Mouse (Mus musculus): ENCODE results near the gene Calm2. TPM values are rescaled to one million over a fixed set of nuclear protein-coding genes. Genes with fewer than 3 reads are reported as not detected.

The Calm2 gene
- polyA plus RNA-seq, 1 experiment: 22.8 TPM

GRCm38 (mm10) chr17:87447612-87448200 is 971 bp upstream of the Calm2 start:
- Histone ChIP-seq H3K4me1 (ENCODE audit: control insufficient read depth, insufficient read depth, insufficient read length, low read length) (peaks cover 6% of the 10 kb centered on the region), H3K36me3 (ENCODE audit: control insufficient read depth, insufficient read depth, low read length) (no peaks in the 10 kb centered on the region), H3K27ac (ENCODE audit: insufficient read depth, low read depth, low read length) (no peak overlapping the region), H3K27me3 (ENCODE audit: control insufficient read depth, insufficient read depth, low read length) (no peaks in the 10 kb centered on the region), H3K4me3 (ENCODE audit: low read depth, low read length) (peak overlapping the region; percentile 98)
- TF ChIP-seq CTCF (IDR thresholded peaks at IDR 0.05; ENCODE audit: extremely low read depth, insufficient read length, insufficient replicate concordance, low read depth, low read length) (no peak), POLR2A (IDR thresholded peaks at IDR 0.05; ENCODE audit: low read depth, low read length) (no peak)
- 72% methylated on average over 12 of the region's 12 CpGs for WGBS

GRCm38 (mm10) chr17:87445917-87446766 is 593 bp downstream of the Calm2 start:
- H3K4me3 ChIP-seq (ENCODE audit: low read depth, low read length): peak overlapping the region; percentile 98
- no peaks in the 10 kb centered on the region for H3K27me3 ChIP-seq (ENCODE audit: control insufficient read depth, insufficient read depth, low read length)
- peaks cover 5% of the 10 kb centered on the region; the same call in 1 of the 2 replicates for H3K36me3 ChIP-seq (ENCODE audit: control insufficient read depth, insufficient read depth, low read length)
- TF ChIP-seq POLR2A (IDR thresholded peaks at IDR 0.05; ENCODE audit: low read depth, low read length) (no peak; the same call in 1 of the 2 replicates), CTCF (IDR thresholded peaks at IDR 0.05; ENCODE audit: extremely low read depth, insufficient read length, insufficient replicate concordance, low read depth, low read length) (no peak)
- H3K27ac ChIP-seq (ENCODE audit: insufficient read depth, low read depth, low read length): peak overlapping the region; percentile 86
- peaks cover 8% of the 10 kb centered on the region for H3K4me1 ChIP-seq (ENCODE audit: control insufficient read depth, insufficient read depth, insufficient read length, low read length)
- under 1% methylated on average over 85 of the region's 86 CpGs for WGBS

- TF ChIP-seq POLR2A (IDR thresholded peaks at IDR 0.05; ENCODE audit: low read depth, low read length) (no peak), CTCF (IDR thresholded peaks at IDR 0.05; ENCODE audit: extremely low read depth, insufficient read length, insufficient replicate concordance, low read depth, low read length) (no peak)
- H3K27ac ChIP-seq (ENCODE audit: insufficient read depth, low read depth, low read length): peak overlapping the region; percentile 86
- no peaks in the 10 kb centered on the region for H3K27me3 ChIP-seq (ENCODE audit: control insufficient read depth, insufficient read depth, low read length)
- H3K4me3 ChIP-seq (ENCODE audit: low read depth, low read length): peak overlapping the region; percentile 98
- WGBS: under 1% methylated on average over 13 of the region's 13 CpGs
- H3K4me1 ChIP-seq (ENCODE audit: control insufficient read depth, insufficient read depth, insufficient read length, low read length): peaks cover 8% of the 10 kb centered on the region
- H3K36me3 ChIP-seq (ENCODE audit: control insufficient read depth, insufficient read depth, low read length): peaks cover 8% of the 10 kb centered on the region
Measured at GRCm38 (mm10) chr17:87445337-87445916, 1.3 kb downstream of the Calm2 start.

GRCm38 (mm10) chr17:87444763-87445162 is 2.0 kb downstream of the Calm2 start:
- 12% methylated on average over 4 of the region's 4 CpGs for WGBS
- H3K4me3 ChIP-seq (ENCODE audit: low read depth, low read length): no peak overlapping the region
- H3K4me1 ChIP-seq (ENCODE audit: control insufficient read depth, insufficient read depth, insufficient read length, low read length): peaks cover 8% of the 10 kb centered on the region
- no peaks in the 10 kb centered on the region for H3K27me3 ChIP-seq (ENCODE audit: control insufficient read depth, insufficient read depth, low read length)
- TF ChIP-seq CTCF (IDR thresholded peaks at IDR 0.05; ENCODE audit: extremely low read depth, insufficient read length, insufficient replicate concordance, low read depth, low read length): no peak
- no peak for TF ChIP-seq POLR2A (IDR thresholded peaks at IDR 0.05; ENCODE audit: low read depth, low read length)
- peaks cover 12% of the 10 kb centered on the region for H3K36me3 ChIP-seq (ENCODE audit: control insufficient read depth, insufficient read depth, low read length)
- no peak overlapping the region for H3K27ac ChIP-seq (ENCODE audit: insufficient read depth, low read depth, low read length)

GRCm38 (mm10) chr17:87441537-87441936 is 5.2 kb downstream of the Calm2 start:
- Histone ChIP-seq H3K27ac (ENCODE audit: insufficient read depth, low read depth, low read length) (0 out of 2 replicates have a peak overlapping the region, but pooled peaks have one; percentile 35), H3K4me3 (ENCODE audit: low read depth, low read length) (no peak overlapping the region), H3K4me1 (ENCODE audit: control insufficient read depth, insufficient read depth, insufficient read length, low read length) (peaks cover 16% of the 10 kb centered on the region), H3K27me3 (ENCODE audit: control insufficient read depth, insufficient read depth, low read length) (no peaks in the 10 kb centered on the region), H3K36me3 (ENCODE audit: control insufficient read depth, insufficient read depth, low read length) (peaks cover 15% of the 10 kb centered on the region)
- 39% methylated on average over 2 of the region's 2 CpGs for WGBS
- TF ChIP-seq POLR2A (IDR thresholded peaks at IDR 0.05; ENCODE audit: low read depth, low read length) (no peak), CTCF (IDR thresholded peaks at IDR 0.05; ENCODE audit: extremely low read depth, insufficient read length, insufficient replicate concordance, low read depth, low read length) (no peak)

- Histone ChIP-seq H3K27ac (ENCODE audit: insufficient read depth, low read depth, low read length) (no peak overlapping the region), H3K4me3 (ENCODE audit: low read depth, low read length) (no peak overlapping the region), H3K4me1 (ENCODE audit: control insufficient read depth, insufficient read depth, insufficient read length, low read length) (peaks cover 16% of the 10 kb centered on the region; the same call in 1 of the 2 replicates), H3K36me3 (ENCODE audit: control insufficient read depth, insufficient read depth, low read length) (peaks cover 29% of the 10 kb centered on the region), H3K27me3 (ENCODE audit: control insufficient read depth, insufficient read depth, low read length) (no peaks in the 10 kb centered on the region)
- no peak for TF ChIP-seq POLR2A (IDR thresholded peaks at IDR 0.05; ENCODE audit: low read depth, low read length)
- no peak for TF ChIP-seq CTCF (IDR thresholded peaks at IDR 0.05; ENCODE audit: extremely low read depth, insufficient read length, insufficient replicate concordance, low read depth, low read length)
- 71% methylated on average over 2 of the region's 2 CpGs for WGBS
Measured at GRCm38 (mm10) chr17:87439441-87439840, 7.3 kb downstream of the Calm2 start.

GRCm38 (mm10) chr17:87433929-87434328 is 12.8 kb downstream of the Calm2 start:
- peaks cover 46% of the 10 kb centered on the region for H3K36me3 ChIP-seq (ENCODE audit: control insufficient read depth, insufficient read depth, low read length)
- H3K27me3 ChIP-seq (ENCODE audit: control insufficient read depth, insufficient read depth, low read length): no peaks in the 10 kb centered on the region
- H3K27ac ChIP-seq (ENCODE audit: insufficient read depth, low read depth, low read length): no peak overlapping the region
- TF ChIP-seq POLR2A (IDR thresholded peaks at IDR 0.05; ENCODE audit: low read depth, low read length) (no peak), CTCF (IDR thresholded peaks at IDR 0.05; ENCODE audit: extremely low read depth, insufficient read length, insufficient replicate concordance, low read depth, low read length) (no peak)
- peaks cover 7% of the 10 kb centered on the region; the same call in 1 of the 2 replicates for H3K4me1 ChIP-seq (ENCODE audit: control insufficient read depth, insufficient read depth, insufficient read length, low read length)
- H3K4me3 ChIP-seq (ENCODE audit: low read depth, low read length): no peak overlapping the region
- WGBS: 70% methylated on average over 3 of the region's 3 CpGs

Data from small intestine, adult 2 months (tissue).